Mouse (Mus musculus): ENCODE data around the gene Arhgef3. TPM values are rescaled to one million over a fixed set of nuclear protein-coding genes. Genes with fewer than 3 reads are reported as not detected.

The Arhgef3 gene
- 3.5 and 4.2 TPM in 2 replicates for polyA plus RNA-seq (2016; fragmentation: Nextera tagmentation; extraction: Ambion mirVana)

DNA sequence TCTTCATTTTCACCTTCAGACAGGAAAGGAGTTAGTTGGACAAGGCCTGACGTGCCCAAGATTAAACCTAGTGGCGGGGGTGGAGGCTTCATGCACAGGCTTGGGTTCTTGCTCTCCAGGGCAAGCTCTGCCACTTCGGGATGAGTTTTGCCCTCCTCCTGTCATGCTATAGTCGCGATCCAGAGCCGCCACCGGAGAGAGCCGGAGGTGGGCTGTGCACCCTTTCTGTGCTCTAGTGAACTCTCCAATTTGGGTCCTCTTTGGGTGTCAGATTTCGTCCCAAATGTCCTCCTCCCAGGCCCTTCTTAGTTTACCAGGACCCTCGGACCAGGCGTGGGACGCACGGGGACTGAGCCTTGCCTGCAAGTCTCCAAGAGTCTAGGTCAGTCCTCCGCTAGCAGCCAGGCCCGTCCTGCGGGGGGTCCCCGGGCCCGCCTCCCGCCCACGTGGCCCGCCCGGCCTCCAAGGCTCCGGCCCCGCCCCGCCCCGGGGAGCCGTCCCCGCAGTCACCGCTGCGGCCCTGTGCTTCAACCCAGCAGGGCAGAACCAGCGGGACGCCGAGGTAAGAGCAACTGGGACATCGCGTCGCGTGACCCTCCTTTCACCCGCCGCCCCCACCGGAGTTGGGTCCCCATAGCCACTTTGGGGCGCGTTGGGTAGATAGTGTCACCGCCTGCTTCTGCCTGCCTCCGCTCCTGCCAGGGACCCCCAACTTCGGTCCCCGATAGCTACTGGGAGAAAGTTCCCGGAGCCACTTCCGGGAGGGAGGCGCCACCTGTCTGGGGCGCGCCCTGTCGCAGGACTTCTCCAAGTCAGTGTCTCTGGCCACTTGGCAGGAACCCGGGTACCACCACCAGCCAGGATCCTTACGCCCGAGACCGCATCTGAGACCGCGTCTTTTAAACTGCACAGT lies at the start of gene Arhgef3:
Gene Arhgef3, plus strand, starts transcription at position 538 of the 913 bp plus-strand sequence.
- Histone ChIP-seq H3K36me3 (no peaks in the 10 kb centered on the region), H3K27ac (no peak within 1 kb of the TSS), H3K4me2 (replicated peaks) (peak within 1 kb of the TSS; percentile 100), H3K9me3 (no peaks in the 10 kb centered on the region), H3K9ac (peak within 1 kb of the TSS; percentile 57), H3K4me1 (peaks cover 12% of the 10 kb centered on the region), H3K27me3 (replicated peaks) (peaks cover 37% of the 10 kb centered on the region), H3K4me3 (peak within 1 kb of the TSS; percentile 55)
- WGBS, result under 1% methylated on average over 58 of the region's 58 CpGs
- ATAC-seq (ENCODE audit: low FRiP score, low read depth), result peak; percentile 65

- WGBS, result 4% methylated on average over 9 of the region's 9 CpGs
- Histone ChIP-seq H3K4me1 (peaks cover 48% of the 10 kb centered on the region), H3K4me3 (no peak overlapping the region), H3K27me3 (replicated peaks) (no peaks in the 10 kb centered on the region), H3K27ac (peak overlapping the region; percentile 46; the same call in 1 of the 2 replicates), H3K36me3 (no peaks in the 10 kb centered on the region), H3K9me3 (no peaks in the 10 kb centered on the region), H3K4me2 (replicated peaks) (peak overlapping the region; percentile 36), H3K9ac (0 out of 2 replicates have a peak overlapping the region, but pooled peaks have one; percentile 17)
- ATAC-seq (ENCODE audit: low FRiP score, low read depth), result peak; percentile 86
Measured at GRCm38 (mm10) chr14:27066171-27066929, 48.3 kb upstream of the Arhgef3 start.

DNA sequence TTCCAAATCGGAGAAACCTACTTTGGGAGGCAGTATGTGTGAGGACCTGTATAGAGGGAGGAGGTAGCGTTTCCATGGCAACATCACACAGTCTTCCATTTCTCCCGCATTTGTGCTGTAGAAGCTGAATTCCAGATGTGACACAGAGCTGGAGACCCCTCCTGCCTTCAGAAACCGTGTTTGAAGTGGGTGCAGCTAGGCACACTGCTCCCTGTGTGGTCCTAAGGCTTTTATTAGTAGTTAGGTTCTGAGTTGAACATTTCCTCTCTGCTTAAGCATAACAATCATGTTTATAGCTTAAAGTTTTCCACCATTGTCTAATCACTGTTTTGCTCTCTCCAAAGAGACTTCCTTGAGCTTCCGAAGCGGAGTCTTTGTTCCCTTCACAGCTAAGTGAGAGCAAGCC lies 46.8 kb upstream of the Arhgef3 start:
- 12% methylated on average over 6 of the region's 6 CpGs for WGBS
- peak overlapping the region; percentile 30 for H3K4me2 ChIP-seq (replicated peaks)

GRCm38 (mm10) chr14:27069434-27070097 lies 45.1 kb upstream of the Arhgef3 start:
- 30% methylated on average over 8 of the region's 8 CpGs for WGBS
- no peaks in the 10 kb centered on the region for H3K9me3 ChIP-seq
- H3K27me3 ChIP-seq (replicated peaks), result no peaks in the 10 kb centered on the region
- H3K4me1 ChIP-seq, result peaks cover 77% of the 10 kb centered on the region
- H3K4me3 ChIP-seq, result no peak overlapping the region
- no peaks in the 10 kb centered on the region for H3K36me3 ChIP-seq
- H3K27ac ChIP-seq, result no peak overlapping the region
- no peak overlapping the region for H3K9ac ChIP-seq
- no peak for ATAC-seq (ENCODE audit: low FRiP score, low read depth)
- no peak overlapping the region for H3K4me2 ChIP-seq (replicated peaks)

More for the DNA sequence above, 46.8 kb upstream of the Arhgef3 start:
- H3K9ac ChIP-seq, result no peak overlapping the region
- no peak for ATAC-seq (ENCODE audit: low FRiP score, low read depth)
- H3K27me3 ChIP-seq (replicated peaks), result no peaks in the 10 kb centered on the region
- peaks cover 60% of the 10 kb centered on the region for H3K4me1 ChIP-seq
- H3K9me3 ChIP-seq, result no peaks in the 10 kb centered on the region
- no peak overlapping the region for H3K27ac ChIP-seq
- H3K4me3 ChIP-seq, result no peak overlapping the region
- H3K36me3 ChIP-seq, result no peaks in the 10 kb centered on the region

DNA sequence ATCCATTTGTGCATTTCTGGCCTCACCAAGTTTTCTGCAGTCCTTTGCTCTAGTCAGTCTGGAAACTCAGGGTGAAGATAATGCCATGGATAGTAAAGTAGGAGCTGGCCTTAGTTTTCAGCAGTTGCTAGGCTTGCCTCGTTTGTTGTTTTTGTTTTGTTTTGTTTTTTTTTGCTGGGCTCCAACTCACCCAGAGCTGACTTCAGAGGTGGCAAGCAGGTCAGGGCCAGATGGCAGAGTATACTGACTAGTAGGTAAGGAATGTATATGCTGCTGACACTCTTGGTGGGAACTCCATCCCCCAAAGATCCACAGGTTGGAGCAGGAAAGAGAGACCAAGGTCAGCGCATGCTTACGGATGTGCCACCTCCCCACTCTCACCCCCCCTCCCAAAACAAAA lies 44.6 kb upstream of the Arhgef3 start:
- H3K4me1 ChIP-seq, result peaks cover 83% of the 10 kb centered on the region
- H3K9ac ChIP-seq, result no peak overlapping the region
- H3K9me3 ChIP-seq, result no peaks in the 10 kb centered on the region
- ATAC-seq (ENCODE audit: low FRiP score, low read depth), result no peak
- H3K4me3 ChIP-seq, result no peak overlapping the region
- no peak overlapping the region for H3K27ac ChIP-seq
- no peaks in the 10 kb centered on the region for H3K27me3 ChIP-seq (replicated peaks)
- WGBS, result 36% methylated on average over 3 of the region's 3 CpGs
- no peak overlapping the region for H3K4me2 ChIP-seq (replicated peaks)
- H3K36me3 ChIP-seq, result no peaks in the 10 kb centered on the region

- no peak for ATAC-seq (ENCODE audit: low FRiP score, low read depth)
- no peak overlapping the region for H3K9ac ChIP-seq
- no peaks in the 10 kb centered on the region for H3K27me3 ChIP-seq (replicated peaks)
- 21% methylated on average over 9 of the region's 9 CpGs for WGBS
- no peaks in the 10 kb centered on the region for H3K36me3 ChIP-seq
- H3K27ac ChIP-seq, result no peak overlapping the region
- no peak overlapping the region for H3K4me3 ChIP-seq
- no peak overlapping the region for H3K4me2 ChIP-seq (replicated peaks)
- no peaks in the 10 kb centered on the region for H3K9me3 ChIP-seq
- peaks cover 86% of the 10 kb centered on the region for H3K4me1 ChIP-seq
Measured at GRCm38 (mm10) chr14:27070758-27071157, 43.9 kb upstream of the Arhgef3 start.

- H3K9me3 ChIP-seq, result no peaks in the 10 kb centered on the region
- H3K4me3 ChIP-seq, result no peak overlapping the region
- H3K9ac ChIP-seq, result no peak overlapping the region
- H3K4me1 ChIP-seq, result peaks cover 82% of the 10 kb centered on the region
- 12% methylated on average over 3 of the region's 3 CpGs for WGBS
- H3K27me3 ChIP-seq (replicated peaks), result no peaks in the 10 kb centered on the region
- no peak overlapping the region for H3K4me2 ChIP-seq (replicated peaks)
- H3K27ac ChIP-seq, result no peak overlapping the region
- H3K36me3 ChIP-seq, result no peaks in the 10 kb centered on the region
- no peak for ATAC-seq (ENCODE audit: low FRiP score, low read depth)
Measured at GRCm38 (mm10) chr14:27071985-27072384, 42.7 kb upstream of the Arhgef3 start.

DNA sequence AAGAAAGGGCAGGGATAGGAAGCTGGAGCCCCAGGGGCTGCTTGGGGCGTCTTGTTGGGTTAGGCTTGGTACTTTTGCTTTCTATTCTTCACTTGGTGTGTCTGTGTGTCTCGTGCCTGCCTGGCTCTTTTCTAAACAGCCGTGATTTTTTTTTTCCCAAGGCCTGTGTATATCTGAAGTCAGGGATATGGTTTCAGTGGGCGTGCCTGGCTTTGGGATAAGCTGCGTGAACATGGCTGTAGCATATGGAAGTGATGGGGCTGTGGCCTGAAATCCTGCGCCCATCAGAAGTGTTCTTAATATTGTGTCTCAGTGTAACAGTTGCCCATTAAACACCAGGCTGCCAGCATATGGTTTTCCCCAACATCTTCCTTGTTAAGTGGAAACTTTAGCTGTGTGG lies 39.6 kb upstream of the Arhgef3 start:
- no peak overlapping the region for H3K27ac ChIP-seq
- H3K9ac ChIP-seq, result no peak overlapping the region
- no peak overlapping the region for H3K4me2 ChIP-seq (replicated peaks)
- 72% methylated on average over 6 of the region's 6 CpGs for WGBS
- ATAC-seq (ENCODE audit: low FRiP score, low read depth), result no peak
- H3K9me3 ChIP-seq, result no peaks in the 10 kb centered on the region
- no peak overlapping the region for H3K4me3 ChIP-seq
- H3K36me3 ChIP-seq, result no peaks in the 10 kb centered on the region
- peaks cover 55% of the 10 kb centered on the region for H3K4me1 ChIP-seq
- H3K27me3 ChIP-seq (replicated peaks), result no peaks in the 10 kb centered on the region

DNA sequence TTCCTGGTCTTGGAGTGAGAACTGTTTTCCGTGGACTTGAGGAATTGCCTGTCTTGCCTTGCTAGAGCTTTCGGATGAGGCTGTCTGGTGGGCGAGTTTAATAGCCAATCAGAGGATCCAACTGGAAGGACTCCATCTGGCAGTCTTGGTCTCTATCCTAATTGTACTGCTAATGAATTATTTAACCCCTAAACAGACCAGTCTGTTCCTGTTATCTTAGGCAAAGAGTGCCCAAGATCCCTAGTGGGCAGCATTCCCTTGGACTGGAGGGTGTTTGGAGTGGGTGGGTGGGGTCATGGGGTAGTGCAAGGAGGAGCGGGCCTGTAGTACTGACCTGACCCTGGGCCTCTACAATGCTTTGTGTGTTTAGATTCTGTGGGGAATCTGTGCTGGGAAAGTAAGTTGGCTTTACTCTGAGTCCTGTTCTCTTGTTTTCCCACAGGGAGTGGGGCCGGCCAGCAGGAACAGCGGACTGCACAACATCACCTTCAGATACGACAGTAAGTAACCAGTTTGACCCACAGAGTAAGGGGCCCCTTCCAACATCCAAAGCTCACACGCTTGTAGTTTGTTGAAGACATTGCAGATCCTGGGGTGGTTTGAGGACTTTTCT lies 38.7 kb upstream of the Arhgef3 start:
- 63% methylated on average over 8 of the region's 8 CpGs for WGBS
- no peak overlapping the region for H3K27ac ChIP-seq
- no peaks in the 10 kb centered on the region for H3K9me3 ChIP-seq
- no peak overlapping the region for H3K4me3 ChIP-seq
- no peaks in the 10 kb centered on the region for H3K27me3 ChIP-seq (replicated peaks)
- no peak overlapping the region for H3K9ac ChIP-seq
- no peak for ATAC-seq (ENCODE audit: low FRiP score, low read depth)
- no peak overlapping the region for H3K4me2 ChIP-seq (replicated peaks)
- H3K36me3 ChIP-seq, result no peaks in the 10 kb centered on the region
- peaks cover 47% of the 10 kb centered on the region for H3K4me1 ChIP-seq

DNA sequence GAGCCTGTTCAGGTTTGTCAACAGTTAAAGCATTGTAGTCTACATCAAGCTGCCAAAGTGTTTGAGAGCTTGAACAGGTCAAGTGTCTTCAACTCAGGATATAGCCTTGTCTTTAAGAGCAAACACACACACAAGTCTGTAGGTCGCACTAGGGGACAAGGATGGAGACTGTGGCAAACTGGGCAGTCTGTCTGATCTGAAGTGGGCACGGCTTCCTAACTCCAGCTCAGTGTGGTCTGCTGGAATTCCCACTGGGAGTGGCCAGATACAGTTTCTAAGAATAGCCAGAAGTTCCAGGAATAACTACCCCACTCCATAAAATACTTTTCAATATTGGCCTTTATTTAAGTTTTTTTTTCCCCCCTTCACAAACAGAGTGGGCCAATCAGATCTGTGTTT lies 38.2 kb upstream of the Arhgef3 start:
- peaks cover 46% of the 10 kb centered on the region for H3K4me1 ChIP-seq
- no peak for ATAC-seq (ENCODE audit: low FRiP score, low read depth)
- H3K4me2 ChIP-seq (replicated peaks), result no peak overlapping the region
- no peak overlapping the region for H3K27ac ChIP-seq
- no peak overlapping the region for H3K9ac ChIP-seq
- no peaks in the 10 kb centered on the region for H3K36me3 ChIP-seq
- no peaks in the 10 kb centered on the region for H3K9me3 ChIP-seq
- WGBS, result 87% methylated on average over 2 of the region's 2 CpGs
- no peak overlapping the region for H3K4me3 ChIP-seq
- H3K27me3 ChIP-seq (replicated peaks), result no peaks in the 10 kb centered on the region

GRCm38 (mm10) chr14:27081536-27082275 lies 33.0 kb upstream of the Arhgef3 start:
- Histone ChIP-seq H3K4me2 (replicated peaks) (no peak overlapping the region), H3K9ac (no peak overlapping the region), H3K27ac (no peak overlapping the region), H3K4me1 (no peaks in the 10 kb centered on the region), H3K9me3 (no peaks in the 10 kb centered on the region), H3K36me3 (0 out of 2 replicates have a peak, but pooled peaks cover 4% of the 10 kb centered on the region), H3K27me3 (replicated peaks) (no peaks in the 10 kb centered on the region), H3K4me3 (no peak overlapping the region)
- 69% methylated on average over 5 of the region's 5 CpGs for WGBS
- ATAC-seq (ENCODE audit: low FRiP score, low read depth), result no peak

Data from neural tube, embryonic 12.5 days (tissue).